ENCODE assay signal across 8 mouse cellular contexts in genomic region chr8:83260418-83261215, GRCm38 (mm10). TPM values are rescaled to one million over a fixed set of nuclear protein-coding genes. Genes with fewer than 3 reads are reported as not detected.
DNase-seq lines count a peak whose midpoint lies in the region; ATAC-seq and TF ChIP-seq lines count a peak whose summit lies in the region.

No protein-coding gene starts in this region.

- no peak overlapping the region for H3ac ChIP-seq in C2C12 (ENCODE audit: control insufficient read depth, insufficient read length, low read depth)

- peak; percentile 46 to 56 for DNase-seq in adrenal gland, adult 18-20 months (ENCODE audit: low spot score in 2 of 2)
- DNase-seq in embryo, embryonic 10.5 days (ENCODE audit: low spot score), result peak; percentile 87
- DNase-seq in heart, adult 8-10 months (ENCODE audit: low spot score), result peak; percentile 45
- DNase-seq in liver, adult 2 months (ENCODE audit: extremely low read depth, low read depth, low spot score), result peak; percentile 30
- peak; percentile 71 for DNase-seq in midbrain, postnatal 0 days (ENCODE audit: low spot score)

- TF ChIP-seq POLR2A in liver, adult 2 months (IDR thresholded peaks at IDR 0.05; ENCODE audit: extremely low read depth, insufficient read depth, low read length), result no peak

- no peaks in the 10 kb centered on the region for H3K4me1 ChIP-seq in kidney, embryonic 14.5 days (ENCODE audit: control insufficient read depth, insufficient read depth, low read length)
- no peaks in the 10 kb centered on the region for H3K4me1 ChIP-seq in liver, adult 2 months (ENCODE audit: control insufficient read depth, insufficient read depth, low read length)
- no peaks in the 10 kb centered on the region for H3K4me1 ChIP-seq in midbrain, postnatal 0 days (ENCODE audit: insufficient read depth, low read length)
- H3K4me1 ChIP-seq in stomach, embryonic 16.5 days (ENCODE audit: control insufficient read depth, insufficient read depth, low read length), result no peaks in the 10 kb centered on the region

- no peaks in the 10 kb centered on the region for H3K27me3 ChIP-seq in C2C12 (ENCODE audit: control insufficient read depth, insufficient read depth, insufficient read length)
- no peaks in the 10 kb centered on the region for H3K27me3 ChIP-seq in kidney, embryonic 14.5 days (ENCODE audit: control insufficient read depth, insufficient read depth, low read length)
- no peaks in the 10 kb centered on the region for H3K27me3 ChIP-seq in liver, adult 2 months (ENCODE audit: control insufficient read depth, insufficient read depth, low read length)
- H3K27me3 ChIP-seq in midbrain, postnatal 0 days (ENCODE audit: insufficient read depth, low read length), result no peaks in the 10 kb centered on the region
- no peaks in the 10 kb centered on the region for H3K27me3 ChIP-seq in stomach, embryonic 16.5 days (ENCODE audit: control insufficient read depth, insufficient read depth, low read length)

- H3K9ac ChIP-seq in kidney, embryonic 14.5 days (ENCODE audit: low read depth, low read length), result no peak overlapping the region
- H3K9ac ChIP-seq in liver, adult 2 months (ENCODE audit: low read depth, low read length), result no peak overlapping the region
- H3K9ac ChIP-seq in midbrain, postnatal 0 days (replicated peaks; ENCODE audit: low read length, poor library complexity, severe bottlenecking), result no peak overlapping the region
- H3K9ac ChIP-seq in stomach, embryonic 16.5 days (ENCODE audit: low read length), result no peak overlapping the region

- TF ChIP-seq CTCF in C2C12 (IDR thresholded peaks at IDR 0.05; ENCODE audit: control insufficient read depth, insufficient read depth, insufficient read length), result peak; percentile 48
- TF ChIP-seq CTCF in liver, adult 2 months (IDR thresholded peaks at IDR 0.05; ENCODE audit: low read depth, low read length), result peak; percentile 63; the same call in 1 of the 2 replicates
- peak; percentile 89 for TF ChIP-seq CTCF in midbrain, postnatal 0 days (IDR thresholded peaks at IDR 0.05)

- ATAC-seq in kidney, embryonic 14.5 days (ENCODE audit: low FRiP score, low TSS enrichment), result peak; percentile 90
- ATAC-seq in midbrain, postnatal 0 days (ENCODE audit: low FRiP score), result peak; percentile 85; the same call in 1 of the 2 replicates
- peak; percentile 78; the same call in 1 of the 2 replicates for ATAC-seq in stomach, embryonic 16.5 days (ENCODE audit: insufficient read depth, low FRiP score)

- H3K4me2 ChIP-seq in kidney, embryonic 14.5 days (replicated peaks; ENCODE audit: low read depth, low read length), result no peak overlapping the region
- no peak overlapping the region for H3K4me2 ChIP-seq in midbrain, postnatal 0 days (ENCODE audit: low read depth, low read length, poor library complexity, severe bottlenecking)
- H3K4me2 ChIP-seq in stomach, embryonic 16.5 days (ENCODE audit: low read depth, low read length), result no peak overlapping the region

- no peaks in the 10 kb centered on the region for H3K36me3 ChIP-seq in C2C12 (ENCODE audit: control insufficient read depth, insufficient read depth)
- H3K36me3 ChIP-seq in kidney, embryonic 14.5 days (ENCODE audit: control insufficient read depth, insufficient read depth, low read length), result no peaks in the 10 kb centered on the region; the same call in 1 of the 2 replicates
- no peaks in the 10 kb centered on the region for H3K36me3 ChIP-seq in liver, adult 2 months (ENCODE audit: control insufficient read depth, insufficient read depth, low read length)
- peaks cover 34% of the 10 kb centered on the region for H3K36me3 ChIP-seq in midbrain, postnatal 0 days (ENCODE audit: insufficient read depth, low read length)
- no peaks in the 10 kb centered on the region; the same call in 1 of the 2 replicates for H3K36me3 ChIP-seq in stomach, embryonic 16.5 days (ENCODE audit: control insufficient read depth, insufficient read depth, low read length)

- H3K27ac ChIP-seq in kidney, embryonic 14.5 days (ENCODE audit: low read depth, low read length), result no peak overlapping the region
- no peak overlapping the region for H3K27ac ChIP-seq in liver, adult 2 months (replicated peaks; ENCODE audit: insufficient read depth, low read depth, low read length)
- no peak overlapping the region for H3K27ac ChIP-seq in midbrain, postnatal 0 days (ENCODE audit: low read depth, low read length)
- H3K27ac ChIP-seq in stomach, embryonic 16.5 days (ENCODE audit: low read length), result no peak overlapping the region

- 75% methylated on average over 16 of the region's 16 CpGs for WGBS in kidney, embryonic 14.5 days
- WGBS in liver, adult 2 months, result 68% methylated on average over 16 of the region's 16 CpGs
- 71% methylated on average over 16 of the region's 16 CpGs for WGBS in midbrain, postnatal 0 days
- WGBS in stomach, embryonic 16.5 days, result 70% methylated on average over 16 of the region's 16 CpGs

- H3K9me3 ChIP-seq in kidney, embryonic 14.5 days (ENCODE audit: control insufficient read depth, low read length), result no peaks in the 10 kb centered on the region
- no peaks in the 10 kb centered on the region for H3K9me3 ChIP-seq in midbrain, postnatal 0 days (ENCODE audit: low read length)
- no peaks in the 10 kb centered on the region for H3K9me3 ChIP-seq in stomach, embryonic 16.5 days (replicated peaks; ENCODE audit: control insufficient read depth, low read length)

- no peaks in the 10 kb centered on the region for H3K79me2 ChIP-seq in C2C12 (ENCODE audit: control insufficient read depth, insufficient read depth)
- H3K79me2 ChIP-seq in liver, adult 2 months (ENCODE audit: control insufficient read depth, insufficient read depth, low read length), result no peaks in the 10 kb centered on the region

- H3K4me3 ChIP-seq in C2C12 (ENCODE audit: insufficient read depth, poor library complexity, severe bottlenecking), result no peak overlapping the region
- no peak overlapping the region for H3K4me3 ChIP-seq in kidney, embryonic 14.5 days (ENCODE audit: low read length)
- H3K4me3 ChIP-seq in liver, adult 2 months (ENCODE audit: insufficient read depth, low read depth, low read length), result no peak overlapping the region
- H3K4me3 ChIP-seq in midbrain, postnatal 0 days (ENCODE audit: low read depth, low read length), result no peak overlapping the region
- no peak overlapping the region for H3K4me3 ChIP-seq in stomach, embryonic 16.5 days (replicated peaks; ENCODE audit: low read length)

- no peaks in the 10 kb centered on the region for H3K79me3 ChIP-seq in C2C12 (ENCODE audit: low read depth)

TF ChIP-seq in C2C12, 6 proteins besides CTCF, POLR2A, EP300 and RAD21:
- TF ChIP-seq MAX (IDR thresholded peaks at IDR 0.05), result no peak
- TF ChIP-seq MYOD1 (IDR thresholded peaks at IDR 0.05; ENCODE audit: control insufficient read depth, insufficient read length, low read depth), result no peak
- TF ChIP-seq MYOG (IDR thresholded peaks at IDR 0.05; ENCODE audit: control insufficient read depth, extremely low read depth, insufficient read length), result no peak
- TF ChIP-seq CEBPB (IDR thresholded peaks at IDR 0.05; ENCODE audit: low read depth), result no peak
- no peak for TF ChIP-seq FOSL1 (IDR thresholded peaks at IDR 0.05; ENCODE audit: insufficient read depth, low read length, poor library complexity, severe bottlenecking)
- TF ChIP-seq USF1 (IDR thresholded peaks at IDR 0.05; ENCODE audit: low read depth), result no peak

RNA-seq across cellular contexts. Expression of gene Ucp1, which starts 29.5 kb away (rescaled TPM):
- not detected for polyA plus RNA-seq in C2C12 (2012; fragmentation: generic; extraction: Trizol)
- total RNA-seq in adrenal gland, adult 18-20 months (2021), result 1,000 to 10,000 TPM in 1 of 2 experiments, 100 to 1,000 TPM in 1; 986 to 1,893 TPM
- 1 to 10 TPM; 1.7 to 2.8 (median 2.2) TPM for total RNA-seq in heart, adult 8-10 months (2022)
- polyA plus RNA-seq in kidney, embryonic 14.5 days (2014; fragmentation: Nextera tagmentation; extraction: Ambion mirVana), result 0.19 TPM in 1 of 2 replicates, not detected in the other
- total RNA-seq in liver, adult 2 months (2014; rRNA removed), result 0.81 and 0.83 TPM in 2 replicates
- 0.05 TPM in 1 of 2 replicates, not detected in the other for polyA plus RNA-seq in liver, adult 2 months (2012; rRNA removed)
- total RNA-seq in midbrain, postnatal 0 days (2014; rRNA removed), result 0.52 TPM in 1 of 2 replicates, not detected in the other
- 0.15 TPM in 1 of 2 replicates, not detected in the other for polyA plus RNA-seq in midbrain, postnatal 0 days (2015; fragmentation: Nextera tagmentation; extraction: Ambion mirVana)
- not detected in 2 replicates for polyA plus RNA-seq in stomach, embryonic 16.5 days (2015; fragmentation: Nextera tagmentation; extraction: Ambion mirVana)

Comparison
In these comparisons a context has a peak if more than half of its experiments do, and no peak if none do; other contexts are left out.
1. DNase-seq: peak in every context shown above with its lines; median percentile 87 in embryo, embryonic 10.5 days; 71 in midbrain, postnatal 0 days; 51 in adrenal gland, adult 18-20 months; 45 in heart, adult 8-10 months; 30 in liver, adult 2 months.